Mouse (Mus musculus): ENCODE results near the gene Adamts17. TPM values are rescaled to one million over a fixed set of nuclear protein-coding genes. Genes with fewer than 3 reads are reported as not detected.

The Adamts17 gene
- 0.55 and 1.1 TPM in 2 replicates for polyA plus RNA-seq (2011; ENCODE audit: insufficient read depth, insufficient read length, low read depth, missing spikeins)

- Histone ChIP-seq H3K27ac (ENCODE audit: insufficient read depth, low read length) (no peak within 1 kb of the TSS), H3K27me3 (ENCODE audit: control insufficient read depth, insufficient read depth, low read length, poor library complexity, severe bottlenecking) (no peaks in the 10 kb centered on the region), H3K9ac (ENCODE audit: low read depth, poor library complexity, severe bottlenecking) (peak within 1 kb of the TSS; percentile 44), H3K4me3 (ENCODE audit: low read depth, low read length) (peak within 1 kb of the TSS; percentile 62), H3K36me3 (ENCODE audit: control insufficient read depth, insufficient read depth, low read length, poor library complexity, severe bottlenecking) (no peaks in the 10 kb centered on the region), H3K9me3 (replicated peaks; ENCODE audit: control insufficient read depth, insufficient read depth, low read length, poor library complexity, severe bottlenecking) (no peaks in the 10 kb centered on the region), H3K4me1 (ENCODE audit: control insufficient read depth, insufficient read depth, low read length) (no peaks in the 10 kb centered on the region)
- peak; percentile 90 for TF ChIP-seq CTCF (IDR thresholded peaks at IDR 0.05; ENCODE audit: low read depth, low read length)
- TF ChIP-seq EP300 (IDR thresholded peaks at IDR 0.05; ENCODE audit: insufficient read depth, low read depth, low read length) = 0 out of 2 replicates have a peak, but pooled peaks have one; percentile 19
- no peak for TF ChIP-seq POLR2A (IDR thresholded peaks at IDR 0.05; ENCODE audit: insufficient read depth, low read length)
Observed at GRCm38 (mm10) chr7:66839463-66840007, at the start of gene Adamts17. Adamts17 (plus strand) TSS chr7:66839735.

DNA sequence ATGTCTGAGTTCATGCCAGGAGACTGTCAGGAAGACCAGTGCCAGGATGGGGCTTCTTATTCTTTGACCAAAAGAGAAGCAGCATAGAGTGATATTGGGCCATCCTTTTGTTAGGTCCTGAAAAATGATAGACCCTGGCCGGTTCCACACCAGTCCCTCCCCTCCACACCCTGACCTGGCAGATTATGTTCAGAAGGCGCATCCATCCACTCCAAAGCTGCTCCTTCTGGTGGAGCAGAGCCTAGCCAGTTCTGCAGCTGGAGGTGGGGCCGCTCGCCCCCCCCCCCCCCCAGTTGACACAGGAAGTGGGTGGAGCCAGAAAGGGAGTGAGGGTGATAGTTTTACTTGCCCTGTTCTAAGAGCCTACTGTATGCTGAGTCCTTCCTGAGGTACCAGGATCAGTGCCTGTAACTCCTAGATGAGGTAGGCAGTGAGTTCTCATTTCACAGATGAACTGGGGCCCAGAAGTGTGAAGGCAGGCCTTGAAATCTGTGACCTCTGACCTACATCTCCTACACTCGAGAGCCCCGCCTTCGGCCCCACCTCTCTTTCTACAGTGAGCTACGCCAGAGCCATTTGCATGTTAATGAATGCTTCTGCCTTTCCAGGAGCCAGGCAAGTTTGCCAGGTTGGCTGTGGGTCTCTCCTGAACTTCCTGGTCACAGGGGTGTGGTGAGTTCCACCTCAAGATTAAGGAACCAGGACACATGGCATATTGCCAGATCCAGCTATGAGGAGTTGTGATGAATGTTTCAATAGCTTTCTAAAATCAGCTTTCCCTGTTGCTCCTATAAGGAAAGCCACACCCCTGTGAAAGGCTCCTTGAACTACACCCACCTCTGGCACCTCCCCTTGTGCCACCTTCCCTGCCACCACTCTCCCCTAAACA, 49.4 kb upstream of the Adamts17 start:
- Histone ChIP-seq H3K4me1 (ENCODE audit: control insufficient read depth, insufficient read depth, low read length) (no peaks in the 10 kb centered on the region), H3K27me3 (ENCODE audit: control insufficient read depth, insufficient read depth, low read length, poor library complexity, severe bottlenecking) (no peaks in the 10 kb centered on the region), H3K36me3 (ENCODE audit: control insufficient read depth, insufficient read depth, low read length, poor library complexity, severe bottlenecking) (no peaks in the 10 kb centered on the region), H3K27ac (ENCODE audit: insufficient read depth, low read length) (peak overlapping the region; percentile 81), H3K9ac (ENCODE audit: low read depth, poor library complexity, severe bottlenecking) (no peak overlapping the region), H3K4me3 (ENCODE audit: low read depth, low read length) (no peak overlapping the region), H3K9me3 (replicated peaks; ENCODE audit: control insufficient read depth, insufficient read depth, low read length, poor library complexity, severe bottlenecking) (no peaks in the 10 kb centered on the region)
- TF ChIP-seq EP300 (IDR thresholded peaks at IDR 0.05; ENCODE audit: insufficient read depth, low read depth, low read length) = peak; percentile 64; the same call in 1 of the 2 replicates
- no peak for TF ChIP-seq CTCF (IDR thresholded peaks at IDR 0.05; ENCODE audit: low read depth, low read length)
- no peak for TF ChIP-seq POLR2A (IDR thresholded peaks at IDR 0.05; ENCODE audit: insufficient read depth, low read length)

DNA sequence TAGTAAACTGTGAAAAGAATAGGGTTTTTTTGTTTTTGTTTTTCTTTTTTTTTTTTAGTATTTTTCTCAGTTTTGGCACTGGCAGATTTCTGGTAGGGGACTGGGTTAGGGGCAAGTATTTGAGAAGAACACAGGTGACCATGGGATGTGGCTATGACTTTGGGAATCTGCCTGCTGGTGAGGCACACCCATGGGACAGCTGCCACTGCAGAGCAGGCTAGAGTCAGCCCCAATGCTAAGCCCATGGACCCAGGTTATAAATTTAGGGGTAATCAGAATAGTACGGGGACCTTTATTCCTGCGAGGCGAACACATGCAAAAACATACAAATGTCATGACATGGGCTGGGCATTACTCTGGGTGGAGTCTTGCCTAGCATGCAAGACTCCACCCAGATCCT, 48.5 kb upstream of the Adamts17 start:
- no peak overlapping the region for H3K4me3 ChIP-seq (ENCODE audit: low read depth, low read length)
- no peak overlapping the region for H3K27ac ChIP-seq (ENCODE audit: insufficient read depth, low read length)
- H3K9me3 ChIP-seq (replicated peaks; ENCODE audit: control insufficient read depth, insufficient read depth, low read length, poor library complexity, severe bottlenecking) = no peaks in the 10 kb centered on the region
- no peak overlapping the region for H3K9ac ChIP-seq (ENCODE audit: low read depth, poor library complexity, severe bottlenecking)
- no peaks in the 10 kb centered on the region for H3K4me1 ChIP-seq (ENCODE audit: control insufficient read depth, insufficient read depth, low read length)
- no peaks in the 10 kb centered on the region for H3K27me3 ChIP-seq (ENCODE audit: control insufficient read depth, insufficient read depth, low read length, poor library complexity, severe bottlenecking)
- TF ChIP-seq POLR2A (IDR thresholded peaks at IDR 0.05; ENCODE audit: insufficient read depth, low read length) (no peak), CTCF (IDR thresholded peaks at IDR 0.05; ENCODE audit: low read depth, low read length) (no peak), EP300 (IDR thresholded peaks at IDR 0.05; ENCODE audit: insufficient read depth, low read depth, low read length) (no peak)
- no peaks in the 10 kb centered on the region for H3K36me3 ChIP-seq (ENCODE audit: control insufficient read depth, insufficient read depth, low read length, poor library complexity, severe bottlenecking)

- H3K36me3 ChIP-seq (ENCODE audit: control insufficient read depth, insufficient read depth, low read length, poor library complexity, severe bottlenecking) = no peaks in the 10 kb centered on the region
- no peaks in the 10 kb centered on the region for H3K9me3 ChIP-seq (replicated peaks; ENCODE audit: control insufficient read depth, insufficient read depth, low read length, poor library complexity, severe bottlenecking)
- no peaks in the 10 kb centered on the region for H3K4me1 ChIP-seq (ENCODE audit: control insufficient read depth, insufficient read depth, low read length)
- no peaks in the 10 kb centered on the region for H3K27me3 ChIP-seq (ENCODE audit: control insufficient read depth, insufficient read depth, low read length, poor library complexity, severe bottlenecking)
- no peak overlapping the region for H3K27ac ChIP-seq (ENCODE audit: insufficient read depth, low read length)
- TF ChIP-seq CTCF (IDR thresholded peaks at IDR 0.05; ENCODE audit: low read depth, low read length) = no peak
- no peak overlapping the region for H3K4me3 ChIP-seq (ENCODE audit: low read depth, low read length)
- H3K9ac ChIP-seq (ENCODE audit: low read depth, poor library complexity, severe bottlenecking) = no peak overlapping the region
Observed at GRCm38 (mm10) chr7:66796909-66797308, 42.6 kb upstream of the Adamts17 start.

- no peaks in the 10 kb centered on the region for H3K27me3 ChIP-seq (ENCODE audit: control insufficient read depth, insufficient read depth, low read length, poor library complexity, severe bottlenecking)
- no peaks in the 10 kb centered on the region for H3K9me3 ChIP-seq (replicated peaks; ENCODE audit: control insufficient read depth, insufficient read depth, low read length, poor library complexity, severe bottlenecking)
- H3K9ac ChIP-seq (ENCODE audit: low read depth, poor library complexity, severe bottlenecking) = no peak overlapping the region
- TF ChIP-seq CTCF (IDR thresholded peaks at IDR 0.05; ENCODE audit: low read depth, low read length) = no peak
- no peak for TF ChIP-seq POLR2A (IDR thresholded peaks at IDR 0.05; ENCODE audit: insufficient read depth, low read length)
- H3K36me3 ChIP-seq (ENCODE audit: control insufficient read depth, insufficient read depth, low read length, poor library complexity, severe bottlenecking) = no peaks in the 10 kb centered on the region
- H3K4me1 ChIP-seq (ENCODE audit: control insufficient read depth, insufficient read depth, low read length) = no peaks in the 10 kb centered on the region
- no peak overlapping the region for H3K27ac ChIP-seq (ENCODE audit: insufficient read depth, low read length)
- H3K4me3 ChIP-seq (ENCODE audit: low read depth, low read length) = no peak overlapping the region
Observed at GRCm38 (mm10) chr7:66797345-66797744, 42.2 kb upstream of the Adamts17 start.

- TF ChIP-seq EP300 (IDR thresholded peaks at IDR 0.05; ENCODE audit: insufficient read depth, low read depth, low read length) (no peak), CTCF (IDR thresholded peaks at IDR 0.05; ENCODE audit: low read depth, low read length) (no peak), POLR2A (IDR thresholded peaks at IDR 0.05; ENCODE audit: insufficient read depth, low read length) (no peak)
- no peaks in the 10 kb centered on the region for H3K36me3 ChIP-seq (ENCODE audit: control insufficient read depth, insufficient read depth, low read length, poor library complexity, severe bottlenecking)
- H3K4me1 ChIP-seq (ENCODE audit: control insufficient read depth, insufficient read depth, low read length) = no peaks in the 10 kb centered on the region
- no peaks in the 10 kb centered on the region for H3K27me3 ChIP-seq (ENCODE audit: control insufficient read depth, insufficient read depth, low read length, poor library complexity, severe bottlenecking)
- H3K4me3 ChIP-seq (ENCODE audit: low read depth, low read length) = no peak overlapping the region
- no peak overlapping the region for H3K27ac ChIP-seq (ENCODE audit: insufficient read depth, low read length)
- H3K9me3 ChIP-seq (replicated peaks; ENCODE audit: control insufficient read depth, insufficient read depth, low read length, poor library complexity, severe bottlenecking) = no peaks in the 10 kb centered on the region
- H3K9ac ChIP-seq (ENCODE audit: low read depth, poor library complexity, severe bottlenecking) = no peak overlapping the region
Observed at GRCm38 (mm10) chr7:66798826-66799225, 40.7 kb upstream of the Adamts17 start.

All from ES-Bruce4 (cell line).